Mouse (Mus musculus) kidney, postnatal 0 days (tissue): ENCODE measurements around the gene Dnah6. TPM values are rescaled to one million over a fixed set of nuclear protein-coding genes. Genes with fewer than 3 reads are reported as not detected.
A peak's percentile ranks its signal among the peaks of the same experiment; 100 is the strongest.

ENCODE experiments used
- ATAC-seq: fragments of 200-750 bp; cut with Nextera tagmentation; replicated peaks from 2 replicates; pipeline ENCODE4 v1.8.0; 2017; ENCODE audit warnings: low read depth, moderate number of reproducible peaks, moderate TSS enrichment, moderate library complexity; ENCODE audit not compliant: low FRiP score
- DNase-seq: peaks from one replicate; pipeline ENCODE4 v3.0.0-alpha.2; 2016; ENCODE audit warnings: low spot score
- H3K27ac ChIP-seq: fragments of 300-500 bp; sonication (generic); 2 replicates; pipeline ENCODE4 v1.5.1; 2014; ENCODE audit warnings: mild to moderate bottlenecking
- H3K27me3 ChIP-seq: fragments of 300-500 bp; sonication (generic); 2 replicates; pipeline ENCODE4 v1.6.1; 2014; ENCODE audit warnings: low read length, mixed read lengths; ENCODE audit not compliant: insufficient read depth
- H3K36me3 ChIP-seq: fragments of 300-500 bp; sonication (generic); 2 replicates; pipeline ENCODE4 v1.6.1; 2014; ENCODE audit warnings: low read length, mixed read lengths; ENCODE audit not compliant: insufficient read depth
- H3K4me1 ChIP-seq: fragments of 300-500 bp; sonication (generic); replicated peaks from 2 replicates; pipeline ENCODE4 v1.6.1; 2014; ENCODE audit warnings: antibody characterized with exemption, low read length, mixed read lengths; ENCODE audit not compliant: insufficient read depth
- H3K4me2 ChIP-seq: fragments of 300-500 bp; sonication (generic); 2 replicates; pipeline ENCODE4 v1.6.1; 2014; ENCODE audit warnings: mild to moderate bottlenecking, low read length, moderate library complexity, mixed read lengths
- H3K4me3 ChIP-seq: fragments of 300-500 bp; sonication (generic); replicated peaks from 2 replicates; pipeline ENCODE4 v1.5.1; 2014; ENCODE audit warnings: low read depth, low read length
- H3K9ac ChIP-seq: fragments of 300-500 bp; sonication (generic); 2 replicates; pipeline ENCODE4 v1.6.1; 2014; ENCODE audit warnings: low read depth, low read length
- H3K9me3 ChIP-seq: fragments of 300-500 bp; sonication (generic); replicated peaks from 2 replicates; pipeline ENCODE4 v1.6.1; 2016; ENCODE audit warnings: low read length, inconsistent platforms, mixed read lengths
- CTCF ChIP-seq: IDR thresholded peaks from 2 replicates; pipeline ENCODE4 v1.5.1; 2016; ENCODE audit warnings: antibody characterized with exemption, low read depth, mild to moderate bottlenecking, moderate library complexity
- WGBS: fragments of 180-500 bp; shearing (Covaris S2); extraction: QIAGEN DNeasy Blood & Tissue Kit; methylation state at CpG from one replicate; pipeline ENCODE4 v1.1.7; 2014; 5-methylcytosine and 5-hydroxymethylcytosine counted together
- polyA plus RNA-seq: library from polyadenylated mRNA; unstranded; fragments of >200 nt; fragmentation: Nextera tagmentation; extraction: Ambion mirVana; gene quantifications from 2 replicates; pipeline ENCODE4 v1.2.1, GENCODE M21; 2015

The Dnah6 gene
- 0.05 and 0.09 TPM in 2 replicates for polyA plus RNA-seq

DNA sequence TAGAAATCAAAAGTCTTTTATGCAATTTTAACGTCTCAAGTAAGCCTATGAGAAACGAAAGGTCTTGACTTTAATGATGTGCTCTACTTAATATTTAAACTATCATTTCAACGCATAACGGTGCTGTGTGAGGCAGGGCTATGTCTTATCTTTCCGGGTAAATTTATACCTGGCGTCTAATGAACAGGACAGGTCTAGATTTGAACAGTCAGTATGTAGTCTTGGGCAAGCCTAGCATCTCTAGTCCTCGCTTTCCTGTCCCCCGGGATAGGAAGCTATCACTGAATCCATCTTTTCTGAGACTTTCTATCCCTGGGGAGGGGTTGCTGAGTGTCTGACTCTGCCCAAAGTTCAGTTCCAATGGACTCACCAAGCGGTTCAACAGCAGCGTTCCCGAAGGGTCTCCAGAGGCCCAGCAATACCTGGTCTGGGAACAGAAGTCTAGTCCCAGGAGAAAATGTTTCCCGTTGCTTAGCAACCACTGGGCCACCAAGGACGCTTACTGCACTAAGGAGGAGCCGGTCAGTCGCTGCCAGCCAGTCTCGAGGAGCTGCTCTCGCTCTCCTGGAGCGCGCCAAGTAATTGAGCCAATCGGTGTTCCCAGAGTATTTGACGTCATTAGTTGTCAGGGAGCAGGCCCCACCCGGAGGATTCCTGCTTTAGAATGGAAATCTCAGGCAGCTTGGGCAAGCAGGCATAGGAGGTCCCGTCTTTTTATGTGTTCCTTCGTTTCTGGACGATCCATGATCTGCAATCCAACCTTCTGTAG is at the start of gene Dnah6:
Gene Dnah6, minus strand, starts transcription at position 463 of the 769 bp plus-strand sequence.
- Histone ChIP-seq H3K27ac (peak within 1 kb of the TSS; percentile 88), H3K9me3 (no peaks in the 10 kb centered on the region), H3K4me3 (peak within 1 kb of the TSS; percentile 35), H3K4me1 (peaks cover 3% of the 10 kb centered on the region; the same call in 1 of the 2 replicates), H3K36me3 (no peaks in the 10 kb centered on the region), H3K27me3 (no peaks in the 10 kb centered on the region), H3K4me2 (peak within 1 kb of the TSS; percentile 69), H3K9ac (peak within 1 kb of the TSS; percentile 54; the same call in 1 of the 2 replicates)
- no peak for TF ChIP-seq CTCF
- 34% methylated on average over 25 of the region's 25 CpGs for WGBS
- DNase-seq (peak; percentile 98), ATAC-seq (peak; percentile 98)

DNA sequence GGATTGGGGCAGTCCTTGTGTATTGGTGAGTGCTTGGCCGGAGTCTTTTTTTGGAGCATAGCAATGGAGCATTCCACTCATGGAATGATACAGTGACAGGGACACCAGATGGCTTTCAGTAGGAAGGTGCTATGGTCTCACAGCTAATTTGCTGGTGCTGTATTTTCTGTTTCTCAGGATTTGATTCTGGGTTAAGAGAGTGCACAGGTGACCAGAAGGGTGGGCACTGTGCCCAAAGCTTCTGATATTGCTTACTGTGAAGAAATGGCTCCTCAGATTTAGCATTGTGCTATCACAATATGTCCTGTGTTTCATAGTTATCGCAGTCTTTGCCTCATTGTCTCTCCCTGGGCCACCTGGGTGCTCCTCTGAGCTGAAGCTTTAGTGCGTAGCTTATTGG is 47.9 kb upstream of the Dnah6 start:
- no peak overlapping the region for H3K4me2 ChIP-seq
- H3K9me3 ChIP-seq = no peaks in the 10 kb centered on the region
- H3K4me1 ChIP-seq = no peaks in the 10 kb centered on the region
- no peaks in the 10 kb centered on the region for H3K27me3 ChIP-seq
- no peak overlapping the region for H3K27ac ChIP-seq
- WGBS = 96% methylated on average over 3 of the region's 3 CpGs
- H3K36me3 ChIP-seq = peaks cover 55% of the 10 kb centered on the region; the same call in 1 of the 2 replicates
- no peak for ATAC-seq
- H3K4me3 ChIP-seq = no peak overlapping the region
- no peak for DNase-seq
- no peak for TF ChIP-seq CTCF
- H3K9ac ChIP-seq = no peak overlapping the region

DNA sequence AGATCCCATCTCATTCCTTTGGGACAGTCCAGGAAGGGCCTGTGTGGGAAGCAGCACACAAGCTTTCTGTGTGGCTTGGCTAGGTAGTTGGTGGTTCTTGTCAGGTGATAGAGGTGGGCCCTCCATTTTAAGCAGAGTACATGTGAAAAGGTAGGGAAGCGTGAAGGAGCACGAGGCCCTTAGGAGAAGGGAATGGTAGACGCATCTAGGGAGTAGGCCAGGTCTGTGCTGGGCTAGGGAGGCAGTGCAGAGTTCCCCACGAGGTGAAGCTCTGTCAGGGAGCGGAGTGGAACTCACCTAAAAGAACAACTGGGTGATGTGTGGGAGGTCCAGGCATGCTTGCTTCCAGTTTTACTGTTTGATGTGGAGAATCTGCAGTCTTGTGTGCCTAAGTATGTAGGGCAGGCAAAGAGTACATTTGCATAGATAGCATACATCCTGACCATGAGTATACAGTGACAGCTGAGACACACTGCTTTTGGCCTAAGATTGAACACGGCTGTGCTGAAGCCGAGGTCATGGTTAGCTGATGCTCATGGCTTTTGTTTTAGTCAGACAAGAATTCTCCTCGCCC is 46.4 kb upstream of the Dnah6 start:
- no peak for TF ChIP-seq CTCF
- H3K9me3 ChIP-seq = no peaks in the 10 kb centered on the region
- H3K4me3 ChIP-seq = no peak overlapping the region
- no peak overlapping the region for H3K4me2 ChIP-seq
- no peak overlapping the region for H3K27ac ChIP-seq
- no peak overlapping the region for H3K9ac ChIP-seq
- WGBS = 86% methylated on average over 8 of the region's 8 CpGs
- ATAC-seq (no peak), DNase-seq (no peak)
- H3K27me3 ChIP-seq = no peaks in the 10 kb centered on the region
- H3K4me1 ChIP-seq = no peaks in the 10 kb centered on the region
- peaks cover 54% of the 10 kb centered on the region; the same call in 1 of the 2 replicates for H3K36me3 ChIP-seq

DNA sequence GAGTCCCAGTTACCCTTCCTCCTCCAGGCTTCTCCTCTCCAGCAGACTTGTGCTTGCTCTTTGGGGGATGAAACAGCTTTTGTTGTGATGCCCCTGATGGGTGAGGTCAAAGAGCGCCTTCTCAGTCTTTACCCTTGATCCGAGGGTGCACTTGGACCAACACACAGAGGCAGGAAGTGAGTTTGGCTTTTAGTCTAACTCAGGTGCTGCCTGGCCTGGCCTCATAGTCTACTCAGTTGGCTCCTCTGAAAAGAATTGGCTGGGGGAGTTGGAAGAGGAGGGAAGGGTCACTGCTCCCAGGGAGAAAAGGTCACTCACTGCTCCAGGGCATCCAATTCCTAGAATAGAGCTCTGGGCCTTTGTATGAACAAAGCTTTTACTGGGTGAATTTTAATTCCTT is 43.4 kb upstream of the Dnah6 start:
- DNase-seq (no peak), ATAC-seq (no peak)
- H3K4me3 ChIP-seq = no peak overlapping the region
- no peak overlapping the region for H3K27ac ChIP-seq
- WGBS = 46% methylated on average over 2 of the region's 2 CpGs
- no peaks in the 10 kb centered on the region for H3K27me3 ChIP-seq
- H3K4me2 ChIP-seq = no peak overlapping the region
- peaks cover 45% of the 10 kb centered on the region for H3K36me3 ChIP-seq
- H3K9me3 ChIP-seq = no peaks in the 10 kb centered on the region
- TF ChIP-seq CTCF = no peak
- no peaks in the 10 kb centered on the region for H3K4me1 ChIP-seq
- no peak overlapping the region for H3K9ac ChIP-seq

DNA sequence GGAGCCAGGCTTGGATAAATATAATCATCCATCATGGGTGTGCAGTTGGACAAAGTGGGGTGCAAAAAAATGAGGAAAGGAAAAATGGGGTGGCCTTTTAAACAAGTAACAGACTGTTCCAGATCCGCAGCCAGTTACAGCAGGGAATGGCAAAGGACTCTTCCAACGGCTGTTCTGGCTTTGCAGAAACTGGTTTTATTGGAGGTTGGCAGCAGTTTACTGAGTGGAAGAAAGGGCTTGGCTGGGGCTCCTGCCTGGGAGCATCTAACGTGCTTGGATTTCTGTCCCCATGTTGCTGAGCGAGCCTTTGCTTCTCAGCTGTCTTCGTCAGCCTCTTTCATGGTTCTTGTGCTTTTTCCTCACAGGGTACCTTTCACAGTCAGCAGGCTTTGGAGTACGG is 38.7 kb upstream of the Dnah6 start:
- TF ChIP-seq CTCF = no peak
- Histone ChIP-seq H3K9ac (no peak overlapping the region), H3K4me1 (no peaks in the 10 kb centered on the region), H3K4me3 (no peak overlapping the region), H3K36me3 (peaks cover 35% of the 10 kb centered on the region), H3K27me3 (no peaks in the 10 kb centered on the region), H3K4me2 (no peak overlapping the region), H3K27ac (no peak overlapping the region), H3K9me3 (no peaks in the 10 kb centered on the region)
- WGBS = 81% methylated on average over 6 of the region's 6 CpGs
- DNase-seq (no peak), ATAC-seq (no peak)

DNA sequence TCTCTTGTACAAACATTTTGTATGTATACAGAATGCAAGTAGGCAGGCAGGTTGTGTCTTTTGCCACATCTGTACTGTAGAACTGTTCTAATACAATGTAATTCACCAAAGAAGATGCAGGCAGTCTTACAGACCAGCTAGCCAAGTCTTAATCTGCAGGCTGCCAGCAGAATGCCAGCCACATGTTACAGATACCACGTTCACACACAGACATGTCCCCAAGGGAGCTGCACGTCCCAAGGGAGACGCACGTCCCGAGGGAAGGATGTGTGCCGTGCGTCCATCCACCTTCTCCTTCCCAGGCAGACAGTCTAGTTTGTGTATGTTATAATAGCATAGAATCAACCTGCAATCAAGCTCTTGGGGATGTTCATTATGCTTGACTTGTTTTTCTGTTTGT is 35.6 kb upstream of the Dnah6 start:
- H3K9ac ChIP-seq = no peak overlapping the region
- TF ChIP-seq CTCF = no peak
- WGBS = 94% methylated on average over 7 of the region's 7 CpGs
- peaks cover 19% of the 10 kb centered on the region for H3K36me3 ChIP-seq
- H3K27me3 ChIP-seq = no peaks in the 10 kb centered on the region
- H3K27ac ChIP-seq = no peak overlapping the region
- DNase-seq (no peak), ATAC-seq (no peak)
- H3K4me1 ChIP-seq = peaks cover 9% of the 10 kb centered on the region; the same call in 1 of the 2 replicates
- H3K9me3 ChIP-seq = no peaks in the 10 kb centered on the region
- H3K4me2 ChIP-seq = no peak overlapping the region
- H3K4me3 ChIP-seq = no peak overlapping the region
